Mouse (Mus musculus): ENCODE results near the gene Cd93. TPM values are rescaled to one million over a fixed set of nuclear protein-coding genes. Genes with fewer than 3 reads are reported as not detected.

The Cd93 gene
- polyA plus RNA-seq, 1 experiment from 2014 or later, result 11.7 TPM

- Histone ChIP-seq H3K4me1 (ENCODE audit: control insufficient read depth, insufficient read depth, low read length) (no peaks in the 10 kb centered on the region), H3K4me3 (replicated peaks; ENCODE audit: low read length) (no peak overlapping the region), H3K27me3 (ENCODE audit: control insufficient read depth, insufficient read depth, low read length) (no peaks in the 10 kb centered on the region), H3K27ac (ENCODE audit: low read length) (no peak overlapping the region), H3K9me3 (replicated peaks; ENCODE audit: control insufficient read depth, low read length) (no peaks in the 10 kb centered on the region), H3K4me2 (ENCODE audit: low read depth, low read length) (no peak overlapping the region), H3K36me3 (ENCODE audit: control insufficient read depth, insufficient read depth, low read length) (no peaks in the 10 kb centered on the region), H3K9ac (ENCODE audit: low read length) (no peak overlapping the region)
- ATAC-seq (ENCODE audit: insufficient read depth, low FRiP score), result no peak
- 60% methylated on average over 2 of the region's 2 CpGs for WGBS
Measured at GRCm38 (mm10) chr2:148386927-148387326, 56.4 kb downstream of the Cd93 start.

Other genes starting within 250 kb of the Cd93 start
- gene Sstr4, start 48.2 kb downstream of the Cd93 start, polyA plus RNA-seq (2015; fragmentation: Nextera tagmentation; extraction: Ambion mirVana), result 2.7 and 3.3 TPM in 2 replicates
- gene Thbd, start 35.4 kb downstream of the Cd93 start, polyA plus RNA-seq (2015; fragmentation: Nextera tagmentation; extraction: Ambion mirVana), result 33.7 and 37.3 TPM in 2 replicates
- gene Nxt1, start 229.0 kb upstream of the Cd93 start, polyA plus RNA-seq (2015; fragmentation: Nextera tagmentation; extraction: Ambion mirVana), result 66.4 and 67.0 TPM in 2 replicates
- gene Gzf1, start 237.5 kb upstream of the Cd93 start, polyA plus RNA-seq (2015; fragmentation: Nextera tagmentation; extraction: Ambion mirVana), result 18.9 and 19.6 TPM in 2 replicates